Mouse (Mus musculus): Measurements from ENCODE around the gene Eif2b3. TPM values are rescaled to one million over a fixed set of nuclear protein-coding genes. Genes with fewer than 3 reads are reported as not detected.

Eif2b3 gene
- total and polyA plus RNA-seq, 3 experiments: 7.9 to 14.6 (median 12.0) TPM

- H3K79me2 ChIP-seq (replicated peaks; ENCODE audit: control insufficient read depth, insufficient read depth, low read length): no peaks in the 10 kb centered on the region
- no peaks in the 10 kb centered on the region for H3K4me1 ChIP-seq (ENCODE audit: control insufficient read depth, insufficient read depth, low read length)
- no peak overlapping the region for H3K9ac ChIP-seq (ENCODE audit: low read depth, low read length)
- 91% methylated on average over 6 of the region's 6 CpGs for WGBS
- no peak overlapping the region for H3K27ac ChIP-seq
- H3K4me3 ChIP-seq: no peak overlapping the region
- DNase-seq: no peak
- no peaks in the 10 kb centered on the region for H3K27me3 ChIP-seq (ENCODE audit: control insufficient read depth, insufficient read depth, low read length)
- H3K36me3 ChIP-seq (ENCODE audit: control insufficient read depth, insufficient read depth, low read length): no peaks in the 10 kb centered on the region
- TF ChIP-seq POLR2A (IDR thresholded peaks at IDR 0.05; ENCODE audit: insufficient read depth, low read depth, low read length) (no peak), CTCF (IDR thresholded peaks at IDR 0.05) (no peak), EP300 (IDR thresholded peaks at IDR 0.05; ENCODE audit: insufficient read depth, low read depth, low read length) (no peak)
- intact Hi-C loops (cut with DNase I): no loop called here
Observed at GRCm38 (mm10) chr4:117108524-117108849, 89.3 kb downstream of the Eif2b3 start.

GRCm38 (mm10) chr4:117109330-117109729 is 90.1 kb downstream of the Eif2b3 start:
- no peak for DNase-seq
- no peak overlapping the region for H3K27ac ChIP-seq
- 92% methylated on average over 25 of the region's 25 CpGs for WGBS
- H3K4me1 ChIP-seq (ENCODE audit: control insufficient read depth, insufficient read depth, low read length): no peaks in the 10 kb centered on the region
- intact Hi-C loops (cut with DNase I): no loop called here
- no peaks in the 10 kb centered on the region for H3K36me3 ChIP-seq (ENCODE audit: control insufficient read depth, insufficient read depth, low read length)
- H3K27me3 ChIP-seq (ENCODE audit: control insufficient read depth, insufficient read depth, low read length): no peaks in the 10 kb centered on the region
- H3K9ac ChIP-seq (ENCODE audit: low read depth, low read length): no peak overlapping the region
- H3K4me3 ChIP-seq: no peak overlapping the region
- H3K79me2 ChIP-seq (replicated peaks; ENCODE audit: control insufficient read depth, insufficient read depth, low read length): no peaks in the 10 kb centered on the region
- no peak for TF ChIP-seq EP300 (IDR thresholded peaks at IDR 0.05; ENCODE audit: insufficient read depth, low read depth, low read length)
- no peak for TF ChIP-seq POLR2A (IDR thresholded peaks at IDR 0.05; ENCODE audit: insufficient read depth, low read depth, low read length)
- TF ChIP-seq CTCF (IDR thresholded peaks at IDR 0.05): no peak

GRCm38 (mm10) chr4:117110249-117110648 is 91.0 kb downstream of the Eif2b3 start:
- Histone ChIP-seq H3K4me3 (no peak overlapping the region), H3K9ac (ENCODE audit: low read depth, low read length) (no peak overlapping the region), H3K27me3 (ENCODE audit: control insufficient read depth, insufficient read depth, low read length) (no peaks in the 10 kb centered on the region), H3K4me1 (ENCODE audit: control insufficient read depth, insufficient read depth, low read length) (no peaks in the 10 kb centered on the region), H3K79me2 (replicated peaks; ENCODE audit: control insufficient read depth, insufficient read depth, low read length) (no peaks in the 10 kb centered on the region), H3K27ac (no peak overlapping the region), H3K36me3 (ENCODE audit: control insufficient read depth, insufficient read depth, low read length) (no peaks in the 10 kb centered on the region)
- WGBS: 89% methylated on average over 13 of the region's 13 CpGs
- no peak for DNase-seq
- intact Hi-C loops (cut with DNase I): no loop called here
- TF ChIP-seq CTCF (IDR thresholded peaks at IDR 0.05) (no peak), POLR2A (IDR thresholded peaks at IDR 0.05; ENCODE audit: insufficient read depth, low read depth, low read length) (no peak), EP300 (IDR thresholded peaks at IDR 0.05; ENCODE audit: insufficient read depth, low read depth, low read length) (no peak)

GRCm38 (mm10) chr4:117110985-117111384 is 91.8 kb downstream of the Eif2b3 start:
- TF ChIP-seq EP300 (IDR thresholded peaks at IDR 0.05; ENCODE audit: insufficient read depth, low read depth, low read length) (no peak), CTCF (IDR thresholded peaks at IDR 0.05) (no peak), POLR2A (IDR thresholded peaks at IDR 0.05; ENCODE audit: insufficient read depth, low read depth, low read length) (no peak)

GRCm38 (mm10) chr4:117113237-117113636 is 94.0 kb downstream of the Eif2b3 start:
- no peak overlapping the region for H3K27ac ChIP-seq
- H3K27me3 ChIP-seq (ENCODE audit: control insufficient read depth, insufficient read depth, low read length): no peaks in the 10 kb centered on the region
- no peaks in the 10 kb centered on the region for H3K79me2 ChIP-seq (replicated peaks; ENCODE audit: control insufficient read depth, insufficient read depth, low read length)
- H3K36me3 ChIP-seq (ENCODE audit: control insufficient read depth, insufficient read depth, low read length): no peaks in the 10 kb centered on the region
- intact Hi-C loops (cut with DNase I): no loop called here
- H3K4me3 ChIP-seq: no peak overlapping the region
- TF ChIP-seq POLR2A (IDR thresholded peaks at IDR 0.05; ENCODE audit: insufficient read depth, low read depth, low read length) (no peak), EP300 (IDR thresholded peaks at IDR 0.05; ENCODE audit: insufficient read depth, low read depth, low read length) (no peak), CTCF (IDR thresholded peaks at IDR 0.05) (peak; percentile 25; the same call in 1 of the 2 replicates)
- 77% methylated on average over 1 of the region's 1 CpGs for WGBS
- H3K4me1 ChIP-seq (ENCODE audit: control insufficient read depth, insufficient read depth, low read length): no peaks in the 10 kb centered on the region
- no peak for DNase-seq
- no peak overlapping the region for H3K9ac ChIP-seq (ENCODE audit: low read depth, low read length)

More at GRCm38 (mm10) chr4:117110985-117111384, 91.8 kb downstream of the Eif2b3 start:
- H3K4me1 ChIP-seq (ENCODE audit: control insufficient read depth, insufficient read depth, low read length): no peaks in the 10 kb centered on the region
- H3K79me2 ChIP-seq (replicated peaks; ENCODE audit: control insufficient read depth, insufficient read depth, low read length): no peaks in the 10 kb centered on the region
- H3K4me3 ChIP-seq: no peak overlapping the region
- WGBS: 88% methylated on average over 11 of the region's 11 CpGs
- no peak for DNase-seq
- H3K9ac ChIP-seq (ENCODE audit: low read depth, low read length): no peak overlapping the region
- no peaks in the 10 kb centered on the region for H3K36me3 ChIP-seq (ENCODE audit: control insufficient read depth, insufficient read depth, low read length)
- H3K27me3 ChIP-seq (ENCODE audit: control insufficient read depth, insufficient read depth, low read length): no peaks in the 10 kb centered on the region
- intact Hi-C loops (cut with DNase I): no loop called here
- H3K27ac ChIP-seq: no peak overlapping the region

GRCm38 (mm10) chr4:117115592-117115991 is 96.4 kb downstream of the Eif2b3 start:
- H3K9ac ChIP-seq (ENCODE audit: low read depth, low read length): no peak overlapping the region
- no peak for DNase-seq
- no peaks in the 10 kb centered on the region for H3K27me3 ChIP-seq (ENCODE audit: control insufficient read depth, insufficient read depth, low read length)
- no peaks in the 10 kb centered on the region for H3K79me2 ChIP-seq (replicated peaks; ENCODE audit: control insufficient read depth, insufficient read depth, low read length)
- intact Hi-C loops (cut with DNase I): no loop called here
- no peak overlapping the region for H3K27ac ChIP-seq
- no peak overlapping the region for H3K4me3 ChIP-seq
- no peak for TF ChIP-seq CTCF (IDR thresholded peaks at IDR 0.05)
- TF ChIP-seq EP300 (IDR thresholded peaks at IDR 0.05; ENCODE audit: insufficient read depth, low read depth, low read length): no peak
- TF ChIP-seq POLR2A (IDR thresholded peaks at IDR 0.05; ENCODE audit: insufficient read depth, low read depth, low read length): no peak
- H3K4me1 ChIP-seq (ENCODE audit: control insufficient read depth, insufficient read depth, low read length): peaks cover 3% of the 10 kb centered on the region
- 79% methylated on average over 5 of the region's 5 CpGs for WGBS
- no peaks in the 10 kb centered on the region for H3K36me3 ChIP-seq (ENCODE audit: control insufficient read depth, insufficient read depth, low read length)

All from heart, adult 2 months (tissue).